Mouse (Mus musculus) forebrain, embryonic 15.5 days (tissue): Measurements from ENCODE around the gene Olfr487. TPM values are rescaled to one million over a fixed set of nuclear protein-coding genes. Genes with fewer than 3 reads are reported as not detected.

ENCODE experiments used
- polyA plus RNA-seq: library from polyadenylated mRNA; unstranded; fragments of >200 nt; fragmentation: Nextera tagmentation; extraction: Ambion mirVana; gene quantifications from 2 replicates; pipeline ENCODE4 v1.2.1, GENCODE M21; 2015

Gene Olfr487
- polyA plus RNA-seq, 1 experiment from 2014 or later: not detected

Other genes with a start within 250 kb of the Olfr487 start
- not detected in 2 replicates for gene Olfr476, start 249.8 kb downstream of the Olfr487 start, polyA plus RNA-seq
- not detected in 2 replicates for gene Olfr477, start 227.9 kb downstream of the Olfr487 start, polyA plus RNA-seq
- not detected in 2 replicates for gene Olfr478, start 180.6 kb downstream of the Olfr487 start, polyA plus RNA-seq
- not detected in 2 replicates for gene Olfr479, start 163.9 kb downstream of the Olfr487 start, polyA plus RNA-seq
- not detected in 2 replicates for gene Olfr480, start 147.3 kb downstream of the Olfr487 start, polyA plus RNA-seq
- not detected in 2 replicates for gene Olfr481, start 134.8 kb downstream of the Olfr487 start, polyA plus RNA-seq
- 0.08 and 0.09 TPM in 2 replicates for gene Olfr482, start 117.0 kb downstream of the Olfr487 start, polyA plus RNA-seq
- not detected in 2 replicates for gene Olfr483, start 113.8 kb downstream of the Olfr487 start, polyA plus RNA-seq
- not detected in 2 replicates for gene Olfr484, start 87.2 kb downstream of the Olfr487 start, polyA plus RNA-seq
- gene Olfr485, start 54.8 kb downstream of the Olfr487 start, polyA plus RNA-seq: not detected in 2 replicates
- gene Olfr486, start 41.9 kb downstream of the Olfr487 start, polyA plus RNA-seq: not detected in 2 replicates
- gene Olfr488, start 43.7 kb upstream of the Olfr487 start, polyA plus RNA-seq: not detected in 2 replicates
- gene Olfr490, start 74.3 kb upstream of the Olfr487 start, polyA plus RNA-seq: not detected in 2 replicates
- not detected in 2 replicates for gene Olfr491, start 98.8 kb upstream of the Olfr487 start, polyA plus RNA-seq
- not detected in 2 replicates for gene Olfr492, start 109.0 kb upstream of the Olfr487 start, polyA plus RNA-seq
- not detected in 2 replicates for gene Olfr493, start 132.3 kb upstream of the Olfr487 start, polyA plus RNA-seq
- not detected in 2 replicates for gene Olfr494, start 150.7 kb upstream of the Olfr487 start, polyA plus RNA-seq
- gene Olfr495, start 178.5 kb upstream of the Olfr487 start, polyA plus RNA-seq: not detected in 2 replicates
- not detected in 2 replicates for gene Olfr497, start 205.8 kb upstream of the Olfr487 start, polyA plus RNA-seq